Mouse (Mus musculus) testis, adult 2 months (tissue): ENCODE data around the gene Birc6.

Experiments used
- CTCF ChIP-seq: fragments of 200-500 bp; IDR thresholded peaks from 2 replicates; pipeline ENCODE4 v1.5.1; 2012; ENCODE audit warnings: low read depth, mild to moderate bottlenecking, inconsistent platforms, low read length, moderate library complexity; ENCODE audit not compliant: control insufficient read depth, insufficient read depth, insufficient replicate concordance
- POLR2A ChIP-seq: fragments of 200-500 bp; IDR thresholded peaks from 2 replicates; pipeline ENCODE4 v1.6.1; 2012; ENCODE audit warnings: low read depth, mild to moderate bottlenecking, inconsistent platforms, low read length, moderate library complexity; ENCODE audit not compliant: control insufficient read depth

GRCm38 (mm10) chr17:74735392-74735791 lies 207.3 kb downstream of the Birc6 start:
- no peak for TF ChIP-seq CTCF
- TF ChIP-seq POLR2A: no peak
